Mouse (Mus musculus): ENCODE results near the gene Hmga2. TPM values are rescaled to one million over a fixed set of nuclear protein-coding genes. Genes with fewer than 3 reads are reported as not detected.
A peak's percentile ranks its signal among the peaks of the same experiment; 100 is the strongest.

Hmga2 gene
- 1 to 10 TPM; 2.0 to 4.0 TPM for total RNA-seq (2021)
- long read RNA-seq, experiment 1 = 0 reads
- long read RNA-seq, experiment 2, partial matches to known transcripts = 0 of 1 reads
- long read RNA-seq, experiment 2, other reads (novel, unspliced or antisense) = 1 of 1 reads

GRCm38 (mm10) chr10:120475601-120476515 lies at the start of gene Hmga2:
Hmga2 (minus strand) TSS chr10:120476469.
- DNase-seq (ENCODE audit: low spot score in 2 of 2) = peak; percentile 50 to 72

GRCm38 (mm10) chr10:120522959-120523358 lies 46.7 kb upstream of the Hmga2 start:
- no peak for DNase-seq (ENCODE audit: low spot score in 2 of 2)

DNA sequence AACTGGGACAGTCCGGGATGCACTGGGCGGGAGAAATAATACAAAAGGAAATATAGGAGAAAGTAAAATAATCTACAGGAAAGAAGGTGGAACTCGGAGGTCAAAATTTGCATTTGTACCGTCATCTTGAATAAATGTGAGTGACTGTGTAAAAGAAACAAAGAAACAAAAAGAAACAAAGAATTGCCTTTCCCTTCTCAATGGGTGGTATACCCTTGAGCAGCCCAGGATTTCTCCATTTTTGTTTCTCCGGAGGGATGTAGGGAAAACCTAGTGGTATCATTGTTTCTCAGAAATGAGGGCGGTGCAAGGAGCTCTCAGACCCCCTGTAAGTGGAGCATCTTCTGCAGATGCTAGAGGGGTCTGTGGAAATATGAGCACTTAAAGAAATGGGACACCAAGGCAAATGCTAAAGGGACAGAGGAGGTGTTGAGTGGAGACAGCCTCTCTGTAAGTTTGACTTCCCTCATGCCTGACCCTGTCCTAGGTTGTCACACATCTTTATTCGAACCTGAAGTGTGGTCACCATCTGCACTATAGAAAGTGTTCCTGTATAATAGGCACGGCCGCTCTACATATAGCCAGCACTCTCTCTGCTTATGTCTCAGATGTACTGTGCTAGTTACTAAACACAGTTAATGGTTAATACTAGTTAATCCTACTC lies 45.8 kb upstream of the Hmga2 start:
- DNase-seq (ENCODE audit: low spot score in 2 of 2) = no peak

DNA sequence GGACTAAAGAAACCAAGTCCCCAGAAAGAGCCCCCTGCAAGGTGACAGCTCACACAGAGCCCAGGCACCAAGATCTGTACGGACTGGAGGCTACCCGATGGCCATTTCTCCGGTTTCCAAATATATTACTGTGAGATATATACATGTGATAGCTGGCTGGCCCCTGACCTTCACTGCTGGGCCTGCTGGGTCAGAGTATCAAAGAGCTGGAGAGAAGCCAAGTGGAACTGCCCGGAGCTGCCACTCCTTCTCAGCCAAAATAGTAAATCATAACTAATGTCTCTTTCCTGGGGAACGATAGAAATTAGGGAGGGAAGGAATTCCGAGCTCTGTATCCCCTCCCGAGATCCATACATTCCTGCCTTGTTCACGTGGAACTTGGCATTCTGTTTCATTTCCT lies 40.0 kb upstream of the Hmga2 start:
- DNase-seq (ENCODE audit: low spot score in 2 of 2) = peak in 1 of 2 experiments; percentile 6

- DNase-seq (ENCODE audit: low spot score in 2 of 2) = no peak
Measured at GRCm38 (mm10) chr10:120513721-120514120, 37.5 kb upstream of the Hmga2 start.

- no peak for DNase-seq (ENCODE audit: low spot score in 2 of 2)
Measured at GRCm38 (mm10) chr10:120512946-120513345, 36.7 kb upstream of the Hmga2 start.

DNA sequence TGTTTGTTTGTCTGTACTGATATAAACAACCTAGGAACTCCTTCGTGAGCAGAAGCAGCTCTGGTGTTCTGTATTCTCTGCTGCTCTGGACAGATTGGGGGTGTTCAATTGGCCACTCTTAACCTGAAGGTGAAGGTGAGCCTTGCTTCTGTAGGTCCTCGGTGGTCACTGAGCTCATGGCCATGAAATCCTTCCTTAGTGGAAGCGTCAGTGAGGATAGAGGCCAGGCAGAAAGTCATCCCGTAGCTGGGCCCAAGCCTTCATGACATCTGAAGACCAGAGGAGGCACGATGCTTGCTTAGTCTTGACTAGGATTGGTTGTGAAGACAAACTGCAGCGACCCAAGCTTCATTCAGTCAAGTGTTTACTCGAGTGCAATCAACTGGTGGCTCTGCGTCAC lies 35.9 kb upstream of the Hmga2 start:
- no peak for DNase-seq (ENCODE audit: low spot score in 2 of 2)

DNA sequence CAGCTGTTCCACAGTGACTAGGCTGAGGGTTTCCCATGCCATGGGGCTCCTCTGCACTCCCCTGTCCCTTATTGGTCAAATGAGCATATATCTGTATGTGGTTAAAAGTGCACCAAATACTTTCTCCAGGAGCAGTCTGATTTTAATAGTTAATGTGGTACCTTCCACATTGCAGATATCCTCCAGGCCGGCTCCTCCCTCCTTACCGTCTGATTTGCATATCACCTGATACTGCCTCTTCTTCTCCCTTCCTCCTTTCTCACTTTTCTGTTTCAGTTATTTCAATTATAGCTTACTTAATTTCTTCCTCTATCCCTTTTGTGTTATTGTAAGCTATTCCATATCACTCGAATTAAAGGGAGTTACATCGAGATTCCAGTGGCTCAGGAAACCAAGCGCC lies 27.7 kb upstream of the Hmga2 start:
- DNase-seq (ENCODE audit: low spot score in 2 of 2) = no peak

GRCm38 (mm10) chr10:120500794-120501193 lies 24.5 kb upstream of the Hmga2 start:
- DNase-seq (ENCODE audit: low spot score in 2 of 2) = no peak

- no peak for DNase-seq (ENCODE audit: low spot score in 2 of 2)
Measured at GRCm38 (mm10) chr10:120498086-120498485, 21.8 kb upstream of the Hmga2 start.

DNA sequence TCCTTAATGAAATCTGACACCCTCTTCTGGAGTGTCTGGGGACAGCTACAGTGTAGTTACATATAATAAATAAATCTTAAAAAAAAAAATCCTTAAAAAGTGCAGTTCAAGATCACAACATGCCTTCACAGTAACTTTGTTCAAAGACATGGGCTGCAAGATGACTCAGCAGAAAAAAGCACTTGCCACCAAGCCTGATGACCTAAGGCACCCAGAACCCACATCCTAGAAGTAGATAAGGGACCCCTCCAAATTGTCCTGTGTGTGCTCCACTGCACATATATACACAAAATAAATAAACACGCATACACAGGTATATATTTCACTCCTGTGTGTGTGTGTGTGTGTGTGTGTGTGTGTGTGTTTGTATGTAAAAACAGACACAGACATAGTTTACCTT lies 18.4 kb upstream of the Hmga2 start:
- DNase-seq (ENCODE audit: low spot score in 2 of 2) = no peak

DNA sequence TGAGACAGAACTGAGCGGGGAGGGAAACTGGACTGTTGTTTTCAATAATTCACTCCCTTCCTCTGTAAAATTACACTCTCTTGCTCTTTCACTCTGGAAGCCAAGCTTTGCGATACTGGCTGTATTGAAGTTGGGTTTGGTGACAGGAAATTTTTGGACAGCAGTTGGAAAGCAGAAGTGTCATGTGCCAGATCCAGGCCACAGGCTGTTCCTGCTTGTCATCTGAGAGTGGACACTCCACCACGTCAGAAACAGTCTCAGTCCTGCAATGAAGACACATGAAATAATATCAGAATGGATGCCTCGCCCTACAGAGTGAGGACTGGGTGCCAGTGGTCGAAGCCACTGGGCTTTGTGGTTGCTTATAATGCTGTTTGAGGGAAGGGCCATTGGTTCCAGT lies 15.2 kb upstream of the Hmga2 start:
- no peak for DNase-seq (ENCODE audit: low spot score in 2 of 2)

GRCm38 (mm10) chr10:120489611-120490010 lies 13.3 kb upstream of the Hmga2 start:
- no peak for DNase-seq (ENCODE audit: low spot score in 2 of 2)

DNA sequence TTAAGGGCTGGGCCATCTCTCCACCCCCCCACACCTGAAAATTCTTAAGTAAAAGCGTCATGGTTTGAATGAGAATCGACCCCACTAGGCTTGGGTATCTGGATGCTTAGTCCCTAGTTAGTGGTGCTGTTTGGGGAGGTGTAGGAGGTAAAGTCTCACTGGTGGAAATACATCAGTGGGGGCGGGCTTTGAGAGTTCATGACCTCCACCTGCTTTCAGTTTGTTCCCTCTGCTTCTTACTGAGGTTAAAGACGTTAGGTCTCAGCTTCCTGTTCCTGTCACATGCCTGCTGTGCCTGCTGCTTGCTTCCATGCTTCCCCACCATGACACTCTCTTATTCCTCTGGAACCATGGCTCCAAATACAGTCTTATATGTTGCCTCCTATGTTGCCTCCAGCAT lies 12.3 kb upstream of the Hmga2 start:
- no peak for DNase-seq (ENCODE audit: low spot score in 2 of 2)

GRCm38 (mm10) chr10:120487881-120488280 lies 11.6 kb upstream of the Hmga2 start:
- DNase-seq (ENCODE audit: low spot score in 2 of 2) = no peak

DNA sequence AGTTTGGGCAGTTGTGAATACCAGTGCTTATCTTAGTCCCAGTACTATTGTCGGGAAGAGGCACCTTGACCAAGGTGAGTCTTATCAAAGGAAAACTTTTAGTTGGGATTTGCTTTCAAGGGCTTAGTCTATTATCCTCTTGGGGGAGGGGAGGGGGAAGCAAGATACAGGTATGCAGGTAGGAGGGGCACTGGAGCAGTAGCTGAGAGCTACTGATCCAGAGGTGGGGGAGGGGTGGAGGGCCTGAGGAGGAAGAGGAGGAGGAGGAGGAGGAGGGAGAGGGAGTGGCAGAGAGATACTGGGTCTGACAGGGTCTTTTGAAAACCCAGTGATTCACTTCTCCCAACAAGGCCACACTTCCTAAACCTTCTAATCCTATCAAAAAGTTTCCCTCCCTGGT lies 9.2 kb upstream of the Hmga2 start:
- DNase-seq (ENCODE audit: low spot score in 2 of 2) = no peak

DNA sequence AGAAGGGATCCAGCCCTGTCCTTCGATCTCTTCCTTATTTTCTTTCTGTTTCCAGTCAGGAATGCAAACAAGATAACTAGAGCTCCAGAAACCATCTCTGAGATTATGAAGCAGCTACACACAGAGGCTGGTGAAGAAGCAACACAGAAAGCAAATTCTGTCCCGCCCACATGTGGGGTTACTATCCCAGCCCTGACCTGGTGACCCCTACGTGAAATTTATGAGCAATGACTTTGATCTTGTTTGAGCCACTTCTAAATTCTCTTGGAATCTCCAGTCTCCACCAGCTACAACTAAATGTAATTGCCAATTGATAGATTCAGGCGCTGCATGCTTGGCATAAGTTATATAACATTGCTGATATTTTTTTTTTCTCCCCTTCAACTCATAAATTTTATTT lies 7.9 kb upstream of the Hmga2 start:
- no peak for DNase-seq (ENCODE audit: low spot score in 2 of 2)

DNA sequence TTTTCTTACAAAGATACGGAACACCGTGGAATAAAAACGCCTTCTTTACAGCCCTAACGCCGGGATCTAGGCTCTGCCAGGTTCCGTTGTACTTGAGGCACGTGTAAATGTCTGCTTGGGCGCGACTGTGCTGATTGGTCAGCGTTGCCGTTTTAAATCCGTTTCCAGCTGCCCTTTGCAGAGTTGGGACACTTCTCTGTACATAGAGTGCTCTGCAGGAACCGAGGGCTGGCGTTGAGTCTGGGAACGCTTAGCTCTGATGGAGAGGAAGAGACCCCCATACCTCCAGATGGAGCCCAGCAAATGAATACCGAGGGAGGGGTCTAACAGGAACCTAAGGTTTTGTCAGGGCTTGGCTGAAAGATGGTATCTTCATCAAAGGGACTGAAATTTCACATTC lies 1.9 kb upstream of the Hmga2 start:
- peak; percentile 22 to 27 for DNase-seq (ENCODE audit: low spot score in 2 of 2)

DNA sequence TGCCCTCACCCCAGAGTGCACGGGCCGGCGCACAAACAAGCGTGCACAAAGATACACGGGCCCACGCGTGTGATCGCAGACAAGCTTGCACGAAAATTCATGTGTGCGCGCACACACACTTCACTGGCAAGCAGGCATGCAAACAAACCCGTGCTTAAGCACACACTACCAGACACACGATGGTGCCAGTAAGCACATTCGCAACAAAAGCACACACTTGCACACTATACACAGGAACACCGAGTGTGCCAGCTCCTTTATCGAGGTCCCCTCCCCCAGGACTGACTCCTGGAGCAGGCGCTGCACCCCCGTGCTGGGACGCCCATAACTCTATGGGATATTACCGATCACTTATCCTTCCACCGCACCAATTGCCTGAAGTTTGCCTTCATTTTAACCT lies 1.2 kb upstream of the Hmga2 start:
- peak; percentile 21 to 37 for DNase-seq (ENCODE audit: low spot score in 2 of 2)

DNA sequence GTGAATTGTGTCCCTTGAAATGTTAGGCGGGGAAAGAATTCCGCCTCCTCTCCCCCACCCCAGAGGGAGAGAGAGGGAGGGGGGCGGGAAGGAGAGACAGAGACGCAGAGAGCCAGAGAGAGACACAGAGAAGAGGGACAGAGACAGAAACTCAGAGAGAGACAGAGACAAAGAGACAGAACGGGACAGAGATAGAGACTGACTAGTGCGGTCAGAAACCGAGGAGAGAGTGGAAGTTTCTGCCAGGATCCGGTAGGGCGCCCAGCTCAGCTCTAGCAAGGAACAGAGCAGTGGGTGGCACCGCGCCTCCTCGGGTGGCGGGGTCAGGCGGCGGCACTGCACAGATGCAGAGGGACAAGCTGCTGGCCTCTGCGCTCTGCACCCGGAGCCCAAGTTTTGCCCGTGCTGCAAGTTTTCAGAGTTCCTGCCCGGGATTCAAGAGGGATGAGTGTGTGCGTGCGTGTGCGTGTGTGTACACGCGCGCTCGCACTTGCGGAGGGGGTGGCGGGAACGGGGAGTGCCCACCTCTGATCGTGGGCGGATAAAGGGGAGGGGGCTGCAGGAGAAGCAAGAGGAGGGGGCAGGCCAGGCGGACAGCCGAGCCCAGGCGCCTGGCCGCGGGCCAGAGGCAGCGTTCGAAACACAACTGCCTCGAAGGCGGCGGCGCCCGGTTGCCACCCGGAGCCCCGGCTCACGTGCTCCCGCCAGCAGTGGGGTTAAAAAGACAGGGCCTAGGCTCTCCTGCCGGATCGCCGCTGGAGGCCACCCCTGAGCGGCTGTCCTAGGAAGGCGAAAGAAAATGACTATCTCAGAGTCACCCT lies 457 bp upstream of the Hmga2 start:
- peak; percentile 39 to 63 for DNase-seq (ENCODE audit: low spot score in 2 of 2)

- DNase-seq (ENCODE audit: low spot score in 2 of 2) = peak; percentile 44 to 51
Measured at GRCm38 (mm10) chr10:120475041-120475541, 1.2 kb downstream of the Hmga2 start.
